Mouse (Mus musculus): ENCODE measurements around the gene Ifngr2. TPM values are rescaled to one million over a fixed set of nuclear protein-coding genes. Genes with fewer than 3 reads are reported as not detected.
"Not testable (repeated sequence)": the region's sequence is repeated elsewhere in the genome, so short reads cannot be mapped to it uniquely, and the experiment has no call there.

The Ifngr2 gene
- polyA plus RNA-seq, 1 experiment from 2014 or later, result 52.0 TPM

GRCm38 (mm10) chr16:91526274-91526673 is 20.6 kb upstream of the Ifngr2 start:
- Histone ChIP-seq H3K27me3 (no peaks in the 10 kb centered on the region), H3K9ac (no peak overlapping the region), H3K4me3 (replicated peaks) (no peak overlapping the region), H3K4me1 (peaks cover 7% of the 10 kb centered on the region; the same call in 1 of the 2 replicates), H3K4me2 (no peak overlapping the region), H3K27ac (no peak overlapping the region), H3K36me3 (no peaks in the 10 kb centered on the region), H3K9me3 (replicated peaks) (no peaks in the 10 kb centered on the region)
- ATAC-seq (replicated peaks; ENCODE audit: low FRiP score), result no peak
- 91% methylated on average over 6 of the region's 6 CpGs for WGBS

DNA sequence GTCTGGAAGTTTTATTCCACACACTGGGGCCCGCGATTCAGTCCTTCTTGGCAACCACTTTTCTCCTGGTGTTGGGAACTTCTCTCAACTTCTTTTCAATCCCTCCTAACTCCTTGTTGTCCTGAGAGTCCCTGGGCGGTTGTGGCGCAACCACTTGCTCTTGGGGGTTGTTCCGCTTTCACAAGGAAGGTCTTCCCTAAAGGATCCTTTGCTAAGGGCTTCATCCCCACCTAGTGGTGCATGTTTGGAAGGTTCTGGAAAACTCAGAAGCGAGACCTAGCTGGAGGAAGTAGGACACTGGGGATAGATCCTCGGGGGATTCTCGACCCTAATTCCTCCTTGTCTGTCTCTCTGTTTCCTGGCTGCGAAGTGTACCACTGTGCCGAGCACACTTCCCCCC is 19.8 kb upstream of the Ifngr2 start:
- Histone ChIP-seq H3K27me3 (no peaks in the 10 kb centered on the region), H3K27ac (no peak overlapping the region), H3K4me2 (no peak overlapping the region), H3K4me3 (replicated peaks) (no peak overlapping the region), H3K9me3 (replicated peaks) (no peaks in the 10 kb centered on the region), H3K4me1 (peaks cover 7% of the 10 kb centered on the region; the same call in 1 of the 2 replicates), H3K9ac (no peak overlapping the region), H3K36me3 (no peaks in the 10 kb centered on the region)
- ATAC-seq (replicated peaks; ENCODE audit: low FRiP score), result no peak
- WGBS, result 70% methylated on average over 10 of the region's 10 CpGs

DNA sequence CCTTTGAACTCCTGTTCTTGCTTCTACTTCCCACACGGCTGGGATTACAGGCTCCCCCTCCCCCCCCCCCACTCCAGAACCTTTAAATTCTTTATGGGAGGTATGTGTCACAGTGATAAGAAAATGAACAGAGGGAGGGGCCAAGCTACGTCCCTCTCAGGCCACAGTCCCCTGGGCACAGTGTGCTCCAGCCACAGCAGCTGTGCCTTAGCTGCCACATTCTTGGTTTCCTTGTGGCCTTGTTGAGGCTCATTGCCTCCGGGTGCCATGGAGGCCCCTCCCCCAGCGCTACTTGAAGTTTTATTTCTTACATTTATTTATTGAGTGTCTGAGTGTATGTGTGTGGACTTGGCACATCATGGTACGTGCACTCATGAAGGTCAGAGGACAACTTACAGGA is 19.4 kb upstream of the Ifngr2 start:
- WGBS, result 38% methylated on average over 5 of the region's 5 CpGs
- ATAC-seq (replicated peaks; ENCODE audit: low FRiP score), result peak; percentile 49; the same call in 1 of the 2 replicates
- H3K4me2 ChIP-seq, result no peak overlapping the region

DNA sequence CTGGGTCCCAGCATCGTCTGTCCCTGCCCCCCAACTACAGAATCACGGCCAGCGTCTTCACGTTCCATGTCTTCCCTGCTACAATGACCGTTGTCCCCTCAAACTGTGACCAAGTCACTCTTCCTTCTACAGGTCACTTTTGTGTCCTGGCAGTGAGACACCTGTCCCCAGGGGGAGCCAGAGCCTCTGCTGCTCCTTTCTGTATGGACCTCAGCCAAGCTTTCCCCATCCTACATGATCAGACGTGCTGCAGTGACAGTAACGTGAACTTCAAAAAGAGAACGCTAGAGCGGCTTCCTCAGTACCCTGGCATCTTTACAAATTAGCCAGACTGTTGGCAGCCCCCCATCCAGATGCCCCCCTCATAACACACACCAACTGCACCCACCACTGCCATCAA is 18.3 kb upstream of the Ifngr2 start:
- Histone ChIP-seq H3K9me3 (replicated peaks) (no peaks in the 10 kb centered on the region), H3K36me3 (no peaks in the 10 kb centered on the region), H3K4me2 (no peak overlapping the region), H3K9ac (no peak overlapping the region), H3K4me3 (replicated peaks) (no peak overlapping the region), H3K27me3 (peaks cover 9% of the 10 kb centered on the region), H3K27ac (no peak overlapping the region), H3K4me1 (peaks cover 11% of the 10 kb centered on the region; the same call in 1 of the 2 replicates)
- ATAC-seq (replicated peaks; ENCODE audit: low FRiP score), result no peak
- WGBS, result 85% methylated on average over 9 of the region's 9 CpGs

More for the DNA sequence above, 19.4 kb upstream of the Ifngr2 start:
- H3K9ac ChIP-seq, result no peak overlapping the region
- no peaks in the 10 kb centered on the region for H3K36me3 ChIP-seq
- no peaks in the 10 kb centered on the region for H3K9me3 ChIP-seq (replicated peaks)
- no peak overlapping the region for H3K4me3 ChIP-seq (replicated peaks)
- 0 out of 2 replicates have a peak overlapping the region, but pooled peaks have one; percentile 13 for H3K27ac ChIP-seq
- peaks cover 8% of the 10 kb centered on the region; the same call in 1 of the 2 replicates for H3K4me1 ChIP-seq
- no peaks in the 10 kb centered on the region for H3K27me3 ChIP-seq

- not testable (repeated sequence) for H3K27ac ChIP-seq; H3K9me3 ChIP-seq (replicated peaks); H3K4me2 ChIP-seq; H3K9ac ChIP-seq; ATAC-seq (replicated peaks; ENCODE audit: low FRiP score); H3K36me3 ChIP-seq; H3K4me3 ChIP-seq (replicated peaks)
- peaks cover 11% of the 10 kb centered on the region; the same call in 1 of the 2 replicates for H3K4me1 ChIP-seq
- 81% methylated on average over 4 of the region's 4 CpGs for WGBS
- H3K27me3 ChIP-seq, result peaks cover 17% of the 10 kb centered on the region
Measured at GRCm38 (mm10) chr16:91530830-91531229, 16.0 kb upstream of the Ifngr2 start.

- H3K9ac ChIP-seq, result no peak overlapping the region
- H3K36me3 ChIP-seq, result no peaks in the 10 kb centered on the region
- no peak for ATAC-seq (replicated peaks; ENCODE audit: low FRiP score)
Measured at GRCm38 (mm10) chr16:91531856-91532255, 15.0 kb upstream of the Ifngr2 start.

DNA sequence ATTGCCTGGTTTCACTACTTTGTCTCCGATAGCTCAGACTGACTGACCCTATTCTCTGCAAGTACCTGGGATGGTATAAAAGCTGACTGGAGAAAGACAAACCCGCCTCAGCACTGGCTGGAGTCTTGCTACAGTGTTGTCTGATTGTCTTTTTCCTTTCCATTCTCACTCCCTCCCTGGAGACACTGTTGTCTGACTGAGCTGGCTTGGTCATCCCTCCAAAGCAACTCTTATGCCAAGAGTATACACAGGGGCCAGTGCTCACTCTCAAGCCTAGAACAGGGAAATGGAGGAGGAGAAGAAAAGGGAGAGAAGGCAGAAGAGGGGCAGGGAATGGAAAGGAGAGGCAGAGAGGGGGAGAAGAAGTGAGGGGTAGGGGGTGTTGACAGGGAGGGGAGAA is 14.4 kb upstream of the Ifngr2 start:
- H3K4me3 ChIP-seq (replicated peaks), result no peak overlapping the region
- WGBS, result 39% methylated on average over 2 of the region's 2 CpGs
- peaks cover 6% of the 10 kb centered on the region; the same call in 1 of the 2 replicates for H3K4me1 ChIP-seq
- no peaks in the 10 kb centered on the region for H3K9me3 ChIP-seq (replicated peaks)
- H3K36me3 ChIP-seq, result no peaks in the 10 kb centered on the region
- H3K27ac ChIP-seq, result no peak overlapping the region
- H3K27me3 ChIP-seq, result peaks cover 17% of the 10 kb centered on the region
- ATAC-seq (replicated peaks; ENCODE audit: low FRiP score), result no peak
- H3K9ac ChIP-seq, result no peak overlapping the region
- H3K4me2 ChIP-seq, result no peak overlapping the region

More at GRCm38 (mm10) chr16:91531856-91532255, 15.0 kb upstream of the Ifngr2 start:
- Histone ChIP-seq H3K9me3 (replicated peaks) (no peaks in the 10 kb centered on the region), H3K4me3 (replicated peaks) (no peak overlapping the region), H3K4me2 (no peak overlapping the region), H3K27me3 (peaks cover 17% of the 10 kb centered on the region), H3K27ac (no peak overlapping the region), H3K4me1 (peaks cover 11% of the 10 kb centered on the region; the same call in 1 of the 2 replicates)
- WGBS, result 55% methylated on average over 6 of the region's 6 CpGs

DNA sequence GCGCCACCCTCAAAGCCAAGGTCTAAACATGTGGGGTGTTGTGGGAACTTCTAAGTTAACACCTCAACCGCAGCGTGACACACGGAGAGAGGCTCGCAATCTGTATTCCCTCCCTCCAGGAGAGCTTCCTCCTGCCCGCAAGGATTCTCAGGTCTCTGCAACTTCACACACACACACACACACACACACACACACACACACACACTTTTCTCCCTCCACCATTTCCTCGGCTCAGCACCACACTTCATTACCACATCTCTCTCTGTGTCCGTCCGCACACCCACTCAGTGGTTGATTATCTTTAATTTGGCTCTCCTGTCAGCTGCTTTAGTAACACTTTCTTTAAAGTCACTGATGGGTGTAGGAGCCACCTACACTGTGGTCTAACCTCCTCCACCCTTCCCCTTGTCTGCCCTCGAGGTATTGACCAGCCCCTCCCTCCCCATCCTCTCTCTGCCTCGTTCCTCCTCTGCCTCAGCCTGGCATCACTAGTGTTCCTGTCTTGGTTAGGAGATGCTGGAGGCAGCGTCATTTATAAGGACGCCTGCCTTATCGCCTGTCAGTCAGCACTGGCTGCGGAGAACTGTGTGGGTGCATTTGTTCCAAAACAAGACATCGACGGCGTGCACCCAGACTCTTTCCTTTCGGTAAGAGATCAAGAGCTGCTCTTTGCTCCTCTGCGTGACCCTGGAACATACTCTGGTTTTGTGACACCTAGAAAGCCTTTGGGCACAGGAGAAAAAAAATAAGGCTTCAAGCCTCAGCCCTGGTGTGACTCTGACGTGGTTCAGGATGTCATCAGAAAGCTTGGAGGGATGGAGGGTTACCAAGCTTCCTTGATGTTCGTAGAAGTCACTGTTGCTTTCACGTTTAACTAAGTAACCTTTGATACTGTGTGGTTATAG is 13.5 kb upstream of the Ifngr2 start:
- peaks cover 17% of the 10 kb centered on the region for H3K27me3 ChIP-seq
- H3K4me2 ChIP-seq, result no peak overlapping the region
- H3K9me3 ChIP-seq (replicated peaks), result no peaks in the 10 kb centered on the region
- H3K36me3 ChIP-seq, result no peaks in the 10 kb centered on the region
- no peak overlapping the region for H3K4me3 ChIP-seq (replicated peaks)
- no peak overlapping the region for H3K9ac ChIP-seq
- WGBS, result 51% methylated on average over 23 of the region's 23 CpGs
- H3K27ac ChIP-seq, result no peak overlapping the region
- peaks cover 5% of the 10 kb centered on the region for H3K4me1 ChIP-seq
- no peak for ATAC-seq (replicated peaks; ENCODE audit: low FRiP score)

DNA sequence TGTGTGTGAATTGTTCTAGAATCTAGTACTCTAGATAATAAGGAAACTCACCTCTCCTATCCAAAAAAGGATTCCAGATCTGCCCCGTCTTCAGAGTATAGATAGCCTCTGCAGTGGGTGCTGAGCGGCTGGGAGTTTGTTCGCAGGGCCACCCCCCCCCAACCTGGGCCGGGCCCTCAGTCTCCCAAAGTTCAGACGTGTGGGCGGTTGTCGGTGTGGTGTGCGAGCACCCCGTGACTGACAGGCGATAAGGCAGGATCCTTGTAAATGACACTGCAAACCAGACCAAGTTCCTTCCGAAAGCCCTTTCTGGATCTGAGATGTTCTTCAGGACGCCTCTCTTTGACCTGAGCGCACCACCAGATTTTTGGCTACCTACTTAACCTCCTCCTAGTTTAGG is 12.4 kb upstream of the Ifngr2 start:
- Histone ChIP-seq H3K27me3 (peaks cover 17% of the 10 kb centered on the region), H3K27ac (no peak overlapping the region), H3K4me3 (replicated peaks) (no peak overlapping the region), H3K9me3 (replicated peaks) (no peaks in the 10 kb centered on the region), H3K4me1 (peaks cover 15% of the 10 kb centered on the region), H3K36me3 (no peaks in the 10 kb centered on the region), H3K9ac (no peak overlapping the region), H3K4me2 (no peak overlapping the region)
- 0 out of 2 replicates have a peak, but pooled peaks have one; percentile 68 for ATAC-seq (replicated peaks; ENCODE audit: low FRiP score)
- 46% methylated on average over 13 of the region's 13 CpGs for WGBS

DNA sequence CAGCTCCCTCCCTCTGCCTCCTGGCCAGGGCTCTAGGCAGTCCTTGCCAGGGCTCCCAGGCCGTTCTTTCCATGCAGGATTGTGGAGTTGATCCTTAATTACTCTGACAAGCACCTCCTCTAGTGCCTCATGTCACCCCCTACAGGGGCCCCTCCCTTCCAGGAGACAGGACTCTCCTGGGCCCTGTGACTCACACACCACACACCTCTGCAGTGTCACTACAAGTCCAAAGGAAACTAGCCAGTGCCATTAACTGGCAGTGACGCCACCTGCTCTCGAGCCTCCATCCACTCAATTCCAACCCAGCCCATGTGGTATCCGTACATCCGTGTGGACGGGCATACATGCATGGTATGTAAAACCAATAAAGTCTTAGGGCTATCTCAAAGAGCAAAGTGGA is 12.0 kb upstream of the Ifngr2 start:
- 78% methylated on average over 6 of the region's 6 CpGs for WGBS
- no peaks in the 10 kb centered on the region for H3K9me3 ChIP-seq (replicated peaks)
- peaks cover 17% of the 10 kb centered on the region for H3K27me3 ChIP-seq
- H3K27ac ChIP-seq, result no peak overlapping the region
- H3K4me1 ChIP-seq, result peaks cover 15% of the 10 kb centered on the region
- H3K9ac ChIP-seq, result no peak overlapping the region
- no peak for ATAC-seq (replicated peaks; ENCODE audit: low FRiP score)
- H3K4me3 ChIP-seq (replicated peaks), result no peak overlapping the region
- H3K4me2 ChIP-seq, result no peak overlapping the region
- H3K36me3 ChIP-seq, result no peaks in the 10 kb centered on the region

GRCm38 (mm10) chr16:91536372-91536771 is 10.5 kb upstream of the Ifngr2 start:
- peaks cover 17% of the 10 kb centered on the region for H3K4me1 ChIP-seq
- no peaks in the 10 kb centered on the region for H3K9me3 ChIP-seq (replicated peaks)
- no peak overlapping the region for H3K4me2 ChIP-seq
- WGBS, result 91% methylated on average over 6 of the region's 6 CpGs
- H3K27me3 ChIP-seq, result peaks cover 17% of the 10 kb centered on the region
- no peak overlapping the region for H3K9ac ChIP-seq
- H3K36me3 ChIP-seq, result no peaks in the 10 kb centered on the region
- no peak overlapping the region for H3K27ac ChIP-seq
- ATAC-seq (replicated peaks; ENCODE audit: low FRiP score), result no peak
- no peak overlapping the region for H3K4me3 ChIP-seq (replicated peaks)

GRCm38 (mm10) chr16:91537065-91537464 is 9.8 kb upstream of the Ifngr2 start:
- 90% methylated on average over 3 of the region's 3 CpGs for WGBS
- H3K4me1 ChIP-seq, result peaks cover 24% of the 10 kb centered on the region

More at GRCm38 (mm10) chr16:91537065-91537464, 9.8 kb upstream of the Ifngr2 start:
- no peaks in the 10 kb centered on the region for H3K36me3 ChIP-seq
- ATAC-seq (replicated peaks; ENCODE audit: low FRiP score), result no peak
- peaks cover 17% of the 10 kb centered on the region for H3K27me3 ChIP-seq
- H3K4me2 ChIP-seq, result no peak overlapping the region
- H3K9ac ChIP-seq, result no peak overlapping the region
- no peak overlapping the region for H3K4me3 ChIP-seq (replicated peaks)
- no peak overlapping the region for H3K27ac ChIP-seq
- H3K9me3 ChIP-seq (replicated peaks), result no peaks in the 10 kb centered on the region

All from kidney, embryonic 15.5 days (tissue).